Mouse (Mus musculus) spleen, adult 2 months (tissue): Measurements from ENCODE around the gene Car4. TPM values are rescaled to one million over a fixed set of nuclear protein-coding genes. Genes with fewer than 3 reads are reported as not detected.

Source experiments
- DNase-seq, 2 experiments: peaks; one replicate each; pipeline versions ENCODE4 v3.0.0 to v3.0.0-alpha.2; 2012 to 2021; ENCODE audit warnings: low spot score in 2 of 2, low read depth in 1 of 2
- H3K27ac ChIP-seq: fragments of 200-500 bp; 2 replicates; pipeline ENCODE4 v1.5.1; 2012; ENCODE audit warnings: low read length, inconsistent platforms; ENCODE audit not compliant: insufficient read depth
- H3K27me3 ChIP-seq: fragments of 200-500 bp; 2 replicates; pipeline ENCODE4 v1.6.1; 2012; ENCODE audit warnings: mild to moderate bottlenecking, moderate library complexity, low read length, inconsistent platforms; ENCODE audit not compliant: control insufficient read depth, insufficient read depth
- H3K36me3 ChIP-seq: fragments of 200-500 bp; 2 replicates; pipeline ENCODE4 v1.6.1; 2012; ENCODE audit warnings: mild to moderate bottlenecking, low read length, inconsistent platforms; ENCODE audit not compliant: control insufficient read depth, insufficient read depth
- H3K4me1 ChIP-seq: fragments of 200-500 bp; 2 replicates; pipeline ENCODE4 v1.6.1; 2011; ENCODE audit warnings: inconsistent platforms; ENCODE audit not compliant: control insufficient read depth, insufficient read depth, insufficient read length
- H3K4me3 ChIP-seq: fragments of 200-500 bp; 2 replicates; pipeline ENCODE4 v1.5.1; 2011; ENCODE audit warnings: mild to moderate bottlenecking, inconsistent platforms; ENCODE audit not compliant: insufficient read depth, insufficient read length; ENCODE audit errors: extremely low read depth
- CTCF ChIP-seq: fragments of 200-500 bp; IDR thresholded peaks from 2 replicates; pipeline ENCODE4 v1.5.1; 2011; ENCODE audit warnings: mild to moderate bottlenecking, inconsistent platforms; ENCODE audit not compliant: insufficient read depth, insufficient read length, insufficient replicate concordance; ENCODE audit errors: extremely low read depth
- POLR2A ChIP-seq: fragments of 200-500 bp; IDR thresholded peaks from 2 replicates; pipeline ENCODE4 v1.6.1; 2011; ENCODE audit warnings: low read depth, low read length, inconsistent platforms
- WGBS: fragments of 180-500 bp; shearing (Covaris S2); methylation state at CpG from one replicate; pipeline ENCODE4 v1.1.7; 2018; 5-methylcytosine and 5-hydroxymethylcytosine counted together
- polyA plus RNA-seq: library from polyadenylated mRNA; depleted of rRNA; stranded (reverse); fragments of >200 nt; gene quantifications from 2 replicates; pipeline ENCODE4 v1.2.3, GENCODE M21; 2012

Gene Car4
- polyA plus RNA-seq, 1 experiment, result 0.06 TPM

DNA sequence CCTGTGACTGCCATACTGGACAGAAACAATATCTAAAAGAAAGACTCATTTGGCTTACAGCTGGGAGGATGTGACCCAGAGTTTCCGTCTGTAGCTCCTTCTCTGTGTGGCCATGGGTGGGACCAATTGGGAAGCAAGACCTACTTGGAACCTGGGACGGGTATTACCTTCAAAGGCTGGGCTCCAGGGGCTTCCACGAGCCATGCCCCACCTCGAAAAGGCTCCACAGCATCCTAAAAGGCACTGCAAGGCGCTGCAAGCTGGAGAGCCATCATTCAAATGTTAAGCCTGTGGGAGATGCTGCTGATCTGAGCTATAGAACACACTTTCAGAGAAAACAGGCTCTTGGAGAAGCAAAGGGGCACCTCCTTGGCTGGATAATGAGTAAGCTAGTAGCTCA is 16.1 kb downstream of the Car4 start:
- Histone ChIP-seq H3K27ac (no peak overlapping the region), H3K4me1 (no peaks in the 10 kb centered on the region), H3K4me3 (no peak overlapping the region), H3K27me3 (no peaks in the 10 kb centered on the region), H3K36me3 (no peaks in the 10 kb centered on the region)
- TF ChIP-seq CTCF, result no peak
- TF ChIP-seq POLR2A, result no peak
- no peak for DNase-seq
- WGBS, result 67% methylated on average over 5 of the region's 5 CpGs

DNA sequence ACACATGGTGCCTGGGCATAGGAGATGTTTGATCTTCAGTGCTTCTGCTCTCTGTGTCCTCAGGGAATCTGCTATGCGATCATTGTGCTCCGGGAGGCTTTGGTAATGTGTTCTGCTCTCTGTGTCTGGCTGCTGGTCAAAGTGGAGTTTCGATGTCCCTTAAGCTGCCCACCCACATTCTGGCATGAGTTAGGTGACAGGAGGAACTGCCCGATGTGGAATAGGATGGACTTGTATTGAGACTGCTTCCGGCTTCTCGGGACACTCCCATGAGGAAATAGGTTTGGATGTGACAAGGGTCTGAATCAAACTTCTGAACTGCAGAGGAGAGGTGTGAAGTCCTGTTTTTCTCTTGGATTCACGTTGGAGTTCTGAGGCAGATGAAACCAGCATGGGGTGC is 17.0 kb downstream of the Car4 start:
- H3K4me1 ChIP-seq, result no peaks in the 10 kb centered on the region
- H3K27ac ChIP-seq, result no peak overlapping the region
- WGBS, result 78% methylated on average over 7 of the region's 7 CpGs
- no peaks in the 10 kb centered on the region for H3K36me3 ChIP-seq
- no peaks in the 10 kb centered on the region for H3K27me3 ChIP-seq
- H3K4me3 ChIP-seq, result no peak overlapping the region
- TF ChIP-seq POLR2A (no peak), CTCF (no peak)
- no peak for DNase-seq

DNA sequence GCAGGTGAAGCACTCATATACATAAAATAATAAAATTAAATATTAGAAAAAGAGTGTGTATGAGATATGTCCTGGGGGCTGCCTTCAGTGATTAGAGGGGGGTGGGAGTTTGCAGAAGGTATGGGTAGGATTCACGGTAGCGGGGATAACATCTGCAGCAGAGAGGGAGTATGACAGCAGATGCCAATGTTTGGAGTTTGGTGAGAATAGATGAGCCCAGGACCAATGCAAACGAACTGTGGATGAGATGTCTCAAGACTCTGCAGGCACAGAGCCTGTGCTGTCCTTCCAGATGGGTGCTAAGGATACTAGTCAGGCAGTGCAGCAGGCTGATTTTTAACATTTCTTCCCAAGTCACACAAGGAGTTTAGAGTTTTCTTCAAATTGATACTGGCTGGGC is 19.1 kb downstream of the Car4 start:
- no peak overlapping the region for H3K4me3 ChIP-seq
- no peak for DNase-seq
- no peak overlapping the region for H3K27ac ChIP-seq
- H3K4me1 ChIP-seq, result no peaks in the 10 kb centered on the region
- 85% methylated on average over 3 of the region's 3 CpGs for WGBS
- no peaks in the 10 kb centered on the region for H3K36me3 ChIP-seq
- H3K27me3 ChIP-seq, result no peaks in the 10 kb centered on the region
- TF ChIP-seq POLR2A, result no peak
- no peak for TF ChIP-seq CTCF

DNA sequence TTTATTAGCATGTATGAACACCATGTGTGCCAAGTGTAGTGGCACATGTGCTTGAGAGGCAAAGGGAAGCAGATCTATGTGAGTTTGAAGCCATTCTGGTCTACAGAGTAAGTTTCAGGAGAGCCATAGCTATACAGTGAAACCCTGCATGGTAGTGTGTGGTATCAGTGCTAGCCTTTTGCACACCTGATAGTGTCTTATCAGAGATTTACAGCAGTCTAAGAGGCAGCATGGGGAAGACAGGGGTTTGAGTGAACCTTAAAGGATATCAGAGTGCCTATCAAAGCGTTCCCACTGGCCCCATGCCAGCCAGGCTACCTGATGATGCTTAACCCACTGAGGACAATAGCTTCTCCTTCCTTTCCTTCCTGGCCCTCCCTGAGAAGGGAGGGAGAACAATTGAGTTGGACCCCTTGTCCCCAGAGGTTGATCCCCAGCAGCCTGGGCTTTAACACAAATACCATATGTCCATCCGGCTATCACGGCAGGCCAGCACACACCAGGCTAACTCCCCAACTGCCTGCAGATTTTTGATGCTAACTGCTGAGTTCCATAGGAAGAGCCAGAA is 19.9 kb downstream of the Car4 start:
- no peak for TF ChIP-seq CTCF
- H3K4me1 ChIP-seq, result no peaks in the 10 kb centered on the region
- DNase-seq, result no peak
- no peak overlapping the region for H3K4me3 ChIP-seq
- no peak overlapping the region for H3K27ac ChIP-seq
- 88% methylated on average over 3 of the region's 3 CpGs for WGBS
- H3K27me3 ChIP-seq, result no peaks in the 10 kb centered on the region
- no peaks in the 10 kb centered on the region for H3K36me3 ChIP-seq

DNA sequence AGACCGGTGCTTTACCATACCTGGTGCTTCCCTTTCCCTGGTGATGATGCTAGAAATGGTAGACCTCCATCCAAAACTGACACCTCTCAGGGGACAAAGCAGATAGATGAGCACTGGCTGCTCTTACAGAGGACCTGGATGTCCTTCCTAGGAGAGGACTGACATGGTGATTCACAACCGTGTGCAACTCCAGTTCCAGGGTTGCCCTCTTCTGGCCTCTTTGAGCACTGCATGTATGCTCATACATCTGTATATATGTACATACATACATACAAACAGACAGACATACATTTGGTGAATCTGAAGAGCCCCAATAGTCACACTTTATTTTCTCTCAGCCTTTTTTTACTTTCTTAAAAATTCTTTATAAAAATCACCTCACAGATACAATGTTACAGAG is 20.5 kb downstream of the Car4 start:
- Histone ChIP-seq H3K4me3 (no peak overlapping the region), H3K36me3 (no peaks in the 10 kb centered on the region), H3K27ac (no peak overlapping the region), H3K4me1 (no peaks in the 10 kb centered on the region), H3K27me3 (no peaks in the 10 kb centered on the region)
- 56% methylated on average over 2 of the region's 2 CpGs for WGBS
- DNase-seq, result no peak
- no peak for TF ChIP-seq CTCF
- TF ChIP-seq POLR2A, result no peak

DNA sequence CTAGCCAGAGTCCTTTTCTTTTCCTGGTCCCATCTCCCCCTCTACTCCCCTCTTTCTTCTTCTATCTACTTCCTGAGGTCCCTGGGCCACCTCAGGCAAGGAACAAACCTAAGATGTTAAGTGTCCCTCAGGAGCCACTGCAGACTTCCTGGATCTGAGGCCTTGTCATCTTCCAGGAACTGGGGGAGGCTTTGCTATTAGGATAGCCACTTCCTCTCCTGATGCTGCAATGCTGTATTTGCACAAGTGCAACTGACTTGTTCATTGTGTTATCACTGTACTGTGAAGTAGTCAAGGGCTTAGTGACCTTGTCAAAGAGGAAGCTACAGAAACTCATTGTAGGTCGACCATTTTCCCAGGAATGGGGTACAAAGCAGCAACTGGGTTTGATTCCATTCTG is 21.8 kb downstream of the Car4 start:
- no peaks in the 10 kb centered on the region for H3K36me3 ChIP-seq
- DNase-seq, result no peak
- no peaks in the 10 kb centered on the region for H3K4me1 ChIP-seq
- no peak overlapping the region for H3K27ac ChIP-seq
- 27% methylated on average over 1 of the region's 1 CpGs for WGBS
- no peak overlapping the region for H3K4me3 ChIP-seq
- TF ChIP-seq CTCF, result no peak
- TF ChIP-seq POLR2A, result no peak
- no peaks in the 10 kb centered on the region for H3K27me3 ChIP-seq

DNA sequence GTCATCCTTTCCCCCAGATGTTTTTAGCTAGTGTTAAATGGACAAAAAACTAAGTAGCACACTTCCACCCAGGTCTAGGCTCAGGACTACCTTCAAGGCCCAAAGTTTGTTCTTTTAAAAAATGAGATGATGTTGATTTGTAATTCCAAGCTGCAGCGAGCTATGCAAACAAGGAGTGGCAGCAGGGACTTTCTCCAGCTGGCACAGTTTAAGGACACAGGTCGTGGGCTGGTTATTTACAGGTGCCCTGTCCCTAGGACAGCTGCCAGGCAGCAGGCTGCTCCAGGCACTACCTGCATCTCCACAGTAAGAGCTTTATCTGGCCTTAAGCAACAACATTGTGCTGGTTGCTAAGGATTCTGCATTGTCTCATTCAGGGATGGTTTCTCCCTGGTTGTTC is 23.1 kb downstream of the Car4 start:
- no peak overlapping the region for H3K27ac ChIP-seq
- DNase-seq, result no peak
- TF ChIP-seq POLR2A (no peak), CTCF (no peak)
- H3K4me3 ChIP-seq, result no peak overlapping the region
- WGBS, result 91% methylated on average over 2 of the region's 2 CpGs
- H3K27me3 ChIP-seq, result no peaks in the 10 kb centered on the region
- H3K36me3 ChIP-seq, result peaks cover 3% of the 10 kb centered on the region
- H3K4me1 ChIP-seq, result no peaks in the 10 kb centered on the region
